Mouse (Mus musculus) cerebellum, adult (tissue): ENCODE data around the gene Rbms3.

Experiments used
- ATAC-seq: cut with Nextera tagmentation; 2 replicates; pipeline ENCODE4 v1.9.2; 2017; ENCODE audit warnings: mild to moderate bottlenecking, moderate library complexity, mixed read lengths; ENCODE audit not compliant: insufficient number of reproducible peaks, low FRiP score, low TSS enrichment

The Rbms3 gene

GRCm38 (mm10) chr9:117291066-117291850 lies 338.5 kb downstream of the Rbms3 start:
- ATAC-seq: no peak

GRCm38 (mm10) chr9:117274846-117275245 lies 354.9 kb downstream of the Rbms3 start:
- ATAC-seq: no peak

- no peak for ATAC-seq
Measured at GRCm38 (mm10) chr9:117259614-117260013, 370.1 kb downstream of the Rbms3 start.

GRCm38 (mm10) chr9:117253361-117253760 lies 376.4 kb downstream of the Rbms3 start:
- ATAC-seq: no peak

GRCm38 (mm10) chr9:117252411-117252861 lies 377.3 kb downstream of the Rbms3 start:
- ATAC-seq: no peak

- no peak for ATAC-seq
Measured at GRCm38 (mm10) chr9:117251521-117252368, 378.0 kb downstream of the Rbms3 start.

GRCm38 (mm10) chr9:117250831-117251165 lies 378.9 kb downstream of the Rbms3 start:
- ATAC-seq: no peak

GRCm38 (mm10) chr9:117250036-117250830 lies 379.5 kb downstream of the Rbms3 start:
- no peak for ATAC-seq

- ATAC-seq: no peak
Measured at GRCm38 (mm10) chr9:117247311-117247980, 382.3 kb downstream of the Rbms3 start.

- no peak for ATAC-seq
Measured at GRCm38 (mm10) chr9:117246173-117246572, 383.5 kb downstream of the Rbms3 start.

- no peak for ATAC-seq
Measured at GRCm38 (mm10) chr9:117243365-117243764, 386.3 kb downstream of the Rbms3 start.

GRCm38 (mm10) chr9:117234726-117235075 lies 395.0 kb downstream of the Rbms3 start:
- ATAC-seq: no peak

- ATAC-seq: no peak
Measured at GRCm38 (mm10) chr9:117234065-117234725, 395.5 kb downstream of the Rbms3 start.

- ATAC-seq: no peak
Measured at GRCm38 (mm10) chr9:117222741-117223140, 407.0 kb downstream of the Rbms3 start.

- ATAC-seq: no peak
Measured at GRCm38 (mm10) chr9:117221481-117221880, 408.2 kb downstream of the Rbms3 start.

GRCm38 (mm10) chr9:117216026-117216755 lies 413.5 kb downstream of the Rbms3 start:
- no peak for ATAC-seq

GRCm38 (mm10) chr9:117212023-117212422 lies 417.7 kb downstream of the Rbms3 start:
- ATAC-seq: no peak

GRCm38 (mm10) chr9:117210344-117210743 lies 419.4 kb downstream of the Rbms3 start:
- ATAC-seq: no peak

GRCm38 (mm10) chr9:117205395-117205794 lies 424.3 kb downstream of the Rbms3 start:
- ATAC-seq: no peak
